Mouse (Mus musculus): ENCODE measurements around the gene Coa4.

Coa4 gene

DNA sequence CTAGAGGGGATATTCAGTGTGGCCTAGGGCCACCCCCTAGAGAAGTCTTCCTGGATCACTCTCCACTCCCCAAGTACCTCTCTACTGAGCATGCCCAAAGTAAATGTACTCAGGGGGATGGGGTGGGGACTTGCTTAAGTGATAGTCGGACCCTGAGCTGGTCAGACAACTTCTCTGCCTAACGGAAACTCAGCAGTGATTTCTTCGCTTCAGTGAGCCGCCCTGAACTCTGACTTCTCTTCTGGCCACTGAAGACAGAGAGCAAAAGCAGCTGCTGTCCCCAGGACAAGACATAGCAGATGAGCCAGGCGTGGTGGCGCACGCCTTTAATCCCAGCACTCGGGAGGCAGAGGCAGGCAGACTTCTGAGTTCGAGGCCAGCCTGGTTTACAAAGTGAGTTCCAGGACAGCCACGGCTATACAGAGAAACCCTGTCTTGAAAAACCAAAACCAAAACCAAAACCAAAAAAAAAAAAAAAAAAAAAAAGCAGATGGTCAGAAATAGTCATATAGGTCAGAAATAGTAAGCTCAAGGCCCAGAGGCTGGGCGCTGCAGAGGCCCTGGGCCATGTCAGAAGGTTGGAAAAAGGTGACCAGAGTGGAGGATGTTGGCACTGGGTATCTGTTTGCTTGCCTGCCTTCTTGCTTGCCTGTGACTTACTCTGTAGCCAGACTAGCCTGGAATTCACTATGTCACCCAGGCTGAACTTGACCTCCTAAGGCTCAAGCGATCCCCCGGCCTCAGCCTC lies 32.0 kb upstream of the Coa4 start:
- no peak for DNase-seq (ENCODE audit: low spot score in 2 of 2)

DNA sequence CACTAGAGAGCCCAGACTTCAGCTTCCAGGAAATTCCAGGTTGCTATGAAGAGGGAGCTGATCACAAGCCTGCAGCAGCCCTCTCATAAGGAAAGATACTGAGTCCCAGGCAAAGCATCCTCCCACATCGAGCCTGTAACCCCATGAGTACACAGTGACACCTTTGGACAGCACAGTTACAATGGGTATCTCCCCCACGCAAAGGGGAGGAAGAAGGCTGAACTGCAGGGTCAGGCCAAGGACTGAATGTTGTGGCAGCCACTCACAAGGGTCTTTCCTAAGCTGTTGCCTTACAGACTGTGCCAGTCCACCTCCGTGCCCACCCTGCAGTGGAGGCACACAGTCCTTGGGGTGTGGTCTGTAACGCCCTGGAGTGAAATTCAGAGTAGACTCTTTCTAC lies 30.4 kb upstream of the Coa4 start:
- DNase-seq (ENCODE audit: low spot score in 2 of 2): no peak

DNA sequence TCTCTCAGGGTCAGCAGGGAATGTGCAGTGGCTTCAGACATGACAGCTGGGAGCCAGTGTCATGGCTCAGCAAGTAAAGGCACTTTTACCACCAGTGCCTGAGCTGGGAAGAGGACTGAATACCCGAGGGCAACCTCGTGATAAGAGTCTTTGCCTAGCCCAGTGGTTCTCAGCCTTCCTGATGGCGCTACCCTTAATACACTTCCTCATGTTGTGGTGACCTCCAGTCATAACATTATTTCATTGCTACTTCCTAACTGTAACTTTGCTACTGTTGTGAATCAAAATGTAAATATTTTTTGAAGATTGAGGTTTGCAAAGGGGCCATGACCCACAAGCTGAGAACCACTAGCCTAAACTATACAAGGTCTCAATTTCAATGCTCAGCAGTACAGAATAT lies 28.2 kb upstream of the Coa4 start:
- DNase-seq (ENCODE audit: low spot score in 2 of 2): no peak

DNA sequence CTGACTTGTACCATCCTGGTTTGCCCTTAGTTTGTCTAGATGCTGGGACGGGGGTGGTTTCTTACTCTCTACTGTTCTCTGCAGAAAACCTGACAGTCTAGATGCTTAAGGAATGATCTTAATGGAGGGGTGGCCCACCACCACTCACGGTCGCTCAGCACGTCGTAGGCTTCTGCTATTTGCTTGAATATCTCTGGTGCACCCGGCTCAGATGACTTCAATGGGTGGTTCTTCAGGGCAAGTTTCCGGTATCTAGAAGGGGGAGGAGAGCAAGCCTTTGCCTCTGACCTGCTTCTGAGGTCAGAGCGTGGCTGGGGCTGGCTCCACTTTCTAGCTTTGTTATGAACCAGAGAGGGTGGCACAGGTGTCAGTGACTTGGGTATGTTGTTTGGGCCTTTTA lies 25.3 kb upstream of the Coa4 start:
- DNase-seq (ENCODE audit: low spot score in 2 of 2): no peak

DNA sequence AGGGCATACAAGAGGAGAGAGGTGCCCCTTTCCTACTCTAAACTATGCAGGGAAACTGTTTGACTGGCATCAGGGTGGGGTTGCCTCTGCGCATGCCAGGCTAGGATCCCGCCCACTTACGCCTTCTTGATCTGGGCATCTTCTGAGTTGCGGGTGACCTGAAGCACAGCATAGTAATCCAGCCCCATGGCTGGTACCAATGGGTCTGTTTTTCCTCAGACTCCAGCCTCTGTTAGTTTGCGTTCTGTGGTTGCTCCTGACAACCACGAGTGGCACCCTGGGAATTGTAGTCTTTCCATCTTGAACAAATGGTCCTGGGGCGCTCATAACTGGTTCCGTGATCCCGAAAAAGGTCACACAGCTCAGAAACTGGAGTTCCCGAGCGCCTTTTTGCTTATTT lies 22.3 kb upstream of the Coa4 start, which contains the start of gene Dnajb13:
Dnajb13 (minus strand) TSS at position 388 of the 400 bp plus-strand sequence.
- no peak for DNase-seq (ENCODE audit: low spot score in 2 of 2)

DNA sequence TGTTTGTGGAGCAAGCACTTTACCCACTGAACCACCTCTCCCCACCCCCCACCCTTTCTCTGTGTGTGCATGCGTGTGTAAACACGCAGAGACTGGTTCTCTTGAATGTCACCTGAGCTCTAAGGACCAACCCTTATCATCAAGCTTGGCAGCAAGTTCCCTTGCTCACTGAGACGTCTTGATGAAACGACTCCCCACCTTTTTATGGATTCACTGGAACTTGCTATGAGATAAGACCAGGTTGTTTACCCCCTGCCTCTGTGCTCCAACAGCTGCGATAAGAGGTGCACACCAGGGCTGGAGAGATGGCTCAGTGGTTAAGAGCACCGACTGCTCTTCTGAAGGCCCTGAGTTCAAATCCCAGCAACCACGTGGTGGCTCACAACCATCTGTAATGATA lies 16.7 kb upstream of the Coa4 start:
- DNase-seq (ENCODE audit: low spot score in 2 of 2): no peak

DNA sequence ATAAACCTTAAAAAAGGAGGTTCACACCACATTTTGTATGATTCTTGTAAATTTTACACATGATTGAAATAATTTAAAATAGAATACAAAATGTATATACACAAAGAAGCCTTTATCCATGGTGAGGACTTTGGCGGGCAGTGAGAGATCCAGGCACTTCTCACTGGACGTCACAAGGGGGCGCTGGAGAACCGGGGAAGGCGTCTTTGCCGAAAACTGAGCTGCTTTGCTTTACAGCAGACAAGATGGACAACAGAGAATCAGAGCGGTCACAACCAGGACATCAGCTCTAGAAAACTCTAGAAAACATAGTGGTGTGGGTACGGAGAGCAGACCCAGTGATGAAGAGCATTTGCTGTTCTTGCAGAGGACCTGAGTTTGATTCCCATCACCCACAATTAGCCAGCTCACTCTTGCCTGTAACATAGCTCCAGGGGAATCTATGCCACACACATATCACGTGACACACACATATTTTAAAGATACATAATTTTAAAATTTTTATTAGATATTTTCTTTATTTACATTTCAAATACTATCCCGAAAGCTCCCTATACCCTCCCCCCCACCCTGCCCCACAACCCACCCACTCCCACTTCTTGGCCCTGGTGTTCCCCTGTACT lies 16.1 kb upstream of the Coa4 start:
- peak; percentile 65 to 71 for DNase-seq (ENCODE audit: low spot score in 2 of 2)

DNA sequence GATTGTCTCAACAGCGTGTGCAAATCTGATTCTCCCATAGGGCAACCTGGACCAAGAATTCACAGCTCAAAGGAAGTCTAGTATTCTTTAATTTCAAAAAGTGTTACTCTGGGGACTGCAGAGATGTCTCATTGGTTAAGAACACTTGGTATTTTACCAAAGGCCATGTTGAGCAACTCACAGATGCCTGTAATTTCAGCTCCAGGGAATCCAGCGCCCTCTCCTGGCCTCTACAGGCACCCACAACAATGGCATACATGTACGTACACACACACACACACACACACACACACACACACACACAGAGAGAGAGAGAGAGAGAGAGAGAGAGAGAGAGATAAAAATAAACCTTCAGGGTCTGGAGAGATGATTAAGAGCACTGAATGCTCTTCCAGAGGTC lies 14.6 kb upstream of the Coa4 start:
- no peak for DNase-seq (ENCODE audit: low spot score in 2 of 2)

DNA sequence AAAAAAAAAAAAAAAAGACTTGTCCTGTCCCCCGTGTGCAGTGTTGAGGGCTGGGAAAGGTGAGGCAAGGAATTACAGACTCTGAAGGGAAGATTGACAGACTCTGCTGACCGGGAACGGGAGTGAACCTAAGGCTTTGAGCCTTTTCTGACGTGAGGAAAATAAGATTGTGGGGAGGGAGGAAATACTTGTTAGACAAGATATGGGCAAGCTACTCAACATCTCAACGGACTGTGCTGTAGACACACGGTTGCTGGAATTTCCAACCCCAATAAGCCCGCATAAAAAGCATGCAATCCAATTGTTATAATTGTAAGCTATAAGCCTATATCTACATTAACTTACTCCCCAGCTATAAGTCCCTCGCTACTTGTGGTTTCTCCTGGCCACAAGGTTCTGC lies 12.2 kb upstream of the Coa4 start:
- no peak for DNase-seq (ENCODE audit: low spot score in 2 of 2)

DNA sequence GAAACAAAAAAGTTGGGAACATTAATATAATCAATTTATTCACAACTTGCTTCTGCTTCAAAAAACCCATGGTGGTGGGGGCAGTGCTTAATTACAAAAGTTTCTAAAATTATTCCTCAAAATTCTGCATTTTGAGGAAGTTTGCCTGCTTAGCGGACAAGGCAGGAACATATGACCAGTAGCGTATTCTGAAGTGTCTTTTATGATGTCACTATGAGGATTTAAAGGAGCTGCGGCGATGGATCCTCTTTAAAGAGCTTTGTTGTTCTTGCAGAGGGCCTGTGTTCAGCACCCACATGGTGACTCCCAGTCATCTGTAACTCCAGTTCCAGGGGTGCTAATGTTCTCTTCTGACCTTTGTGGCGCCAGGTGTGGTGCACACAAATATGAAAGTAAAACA lies 6.1 kb upstream of the Coa4 start:
- DNase-seq (ENCODE audit: low spot score in 2 of 2): no peak

DNA sequence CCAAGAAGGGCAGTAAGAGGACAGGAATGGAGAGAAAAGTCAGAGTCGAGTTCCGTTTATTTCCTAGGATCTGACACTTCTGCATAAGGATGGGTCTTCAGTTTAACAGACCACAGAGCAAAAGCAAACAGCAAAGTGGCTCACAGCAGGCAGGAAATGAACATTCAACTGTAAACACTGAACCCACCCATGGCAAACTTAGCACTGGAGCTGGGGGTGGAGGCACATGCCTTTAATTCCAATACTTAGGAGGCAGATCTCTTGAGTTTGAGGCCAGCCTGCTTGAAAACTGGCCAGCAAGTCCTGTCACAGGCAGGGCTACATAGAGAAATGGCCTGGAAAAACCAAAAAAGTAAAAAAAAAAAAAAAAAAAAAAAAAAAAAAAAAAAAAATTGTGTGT lies 3.4 kb upstream of the Coa4 start:
- no peak for DNase-seq (ENCODE audit: low spot score in 2 of 2)

DNA sequence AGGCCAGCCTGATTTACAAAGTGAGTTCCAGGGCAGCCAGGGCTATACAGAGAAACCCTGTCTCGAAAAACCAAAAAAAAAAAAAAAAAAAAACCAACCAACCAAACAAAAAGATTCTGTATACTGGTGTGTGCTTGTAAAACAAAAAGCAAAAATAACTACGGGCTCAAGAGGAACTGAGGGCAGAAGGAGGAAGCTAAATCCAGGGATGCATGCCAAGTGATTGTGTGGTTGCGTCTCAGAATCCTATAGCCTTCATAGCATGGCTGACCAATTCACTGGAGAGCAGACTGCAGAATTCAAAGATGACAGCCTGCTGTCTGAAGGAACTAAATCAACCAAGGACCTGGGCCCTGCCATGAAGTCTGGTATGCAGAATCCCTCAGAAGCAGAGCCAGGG lies 2.7 kb upstream of the Coa4 start:
- no peak for DNase-seq (ENCODE audit: low spot score in 2 of 2)

DNA sequence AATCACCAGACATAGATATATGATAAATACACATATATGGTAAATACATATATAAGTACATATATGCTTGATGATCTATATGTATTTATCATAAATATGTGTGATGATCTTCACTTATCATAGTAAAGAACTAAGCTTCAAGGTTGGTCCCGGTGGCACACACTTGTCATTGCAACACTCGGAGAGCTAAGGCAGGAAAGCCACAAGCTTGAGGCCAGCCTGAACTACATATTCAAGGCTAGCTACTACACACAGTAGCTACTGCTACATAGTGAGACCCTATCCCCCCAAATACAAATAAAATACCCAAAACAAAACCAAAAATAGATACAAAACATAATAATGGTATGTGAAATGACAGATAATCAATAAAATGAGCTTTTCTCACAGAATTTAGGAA lies 1.0 kb upstream of the Coa4 start:
- DNase-seq (ENCODE audit: low spot score in 2 of 2): no peak

DNA sequence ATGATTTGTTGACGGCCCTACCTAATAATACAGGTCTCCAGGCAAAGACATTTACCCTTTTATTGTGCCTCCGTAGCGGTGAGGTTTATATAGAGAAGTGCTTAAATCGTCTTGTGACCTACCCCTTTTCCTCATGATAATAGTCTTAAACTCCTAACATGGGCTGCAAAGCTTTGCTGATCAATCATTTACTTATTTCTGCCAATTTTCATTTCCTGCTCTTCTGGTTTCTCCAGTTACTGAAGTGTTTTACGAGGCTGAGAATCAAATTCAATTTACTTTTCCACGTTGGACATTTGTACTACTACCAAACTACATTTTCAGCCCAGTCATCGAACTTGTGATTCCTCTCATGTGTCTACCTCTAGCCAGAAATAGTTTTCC lies 640 bp downstream of the Coa4 start:
- DNase-seq (ENCODE audit: low spot score in 2 of 2): no peak

DNA sequence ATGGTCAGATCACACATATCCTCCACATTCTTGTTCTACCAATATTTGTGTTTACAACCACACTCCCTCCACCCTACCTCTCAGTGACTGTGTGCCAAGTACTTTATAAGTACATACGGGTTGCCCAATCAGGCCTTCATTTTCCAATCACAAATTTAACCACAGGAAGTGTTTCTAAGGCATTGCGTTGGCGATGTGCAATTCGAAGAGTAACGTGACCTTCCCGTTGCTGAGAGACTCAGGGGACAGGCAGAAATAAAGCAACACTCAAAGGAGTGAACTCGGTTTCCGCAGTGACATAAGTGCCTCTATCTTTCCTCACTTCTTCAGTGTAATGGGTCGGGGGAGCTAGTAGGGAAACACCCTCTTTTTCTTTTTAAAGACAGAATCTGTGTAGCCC lies 2.6 kb downstream of the Coa4 start:
- DNase-seq (ENCODE audit: low spot score in 2 of 2): no peak

DNA sequence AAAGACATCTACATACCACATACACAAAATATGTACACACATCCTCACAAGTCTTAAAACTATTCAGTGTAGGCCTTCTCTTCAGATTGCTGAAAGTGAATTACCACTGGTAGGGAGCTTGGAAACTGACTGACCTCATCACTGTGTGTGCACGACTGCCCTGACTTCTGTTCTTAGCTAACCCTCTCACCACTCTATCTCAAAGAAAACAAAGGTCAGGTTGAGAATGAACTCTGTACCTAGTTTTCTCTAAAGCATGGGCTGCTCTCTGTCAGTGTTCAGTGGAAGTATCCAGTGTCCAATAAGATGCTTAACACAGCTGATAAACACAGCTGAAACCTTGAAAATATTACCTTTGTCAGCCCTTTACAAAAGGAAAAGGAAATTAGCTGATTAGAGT lies 7.6 kb downstream of the Coa4 start:
- no peak for DNase-seq (ENCODE audit: low spot score in 2 of 2)

DNA sequence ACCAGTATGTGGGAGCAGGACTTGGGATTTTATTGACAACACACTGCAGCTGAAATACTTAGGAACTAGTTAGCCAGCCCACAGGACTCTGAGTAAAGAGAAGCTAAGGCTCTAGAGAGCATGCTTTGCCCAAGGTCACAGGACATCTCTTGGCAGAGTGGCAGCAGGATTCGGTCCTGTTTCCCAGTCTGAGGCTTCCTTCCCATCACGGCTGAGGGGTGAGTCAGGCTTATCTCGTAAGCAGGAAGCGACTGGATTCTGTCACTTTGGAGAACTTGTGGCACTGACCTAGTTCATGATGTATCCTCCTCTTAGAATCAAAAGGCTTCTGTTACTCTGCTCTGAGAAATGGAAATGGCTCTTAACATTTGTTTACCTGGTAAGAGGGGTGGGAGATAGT lies 10.8 kb downstream of the Coa4 start:
- DNase-seq (ENCODE audit: low spot score in 2 of 2): no peak

DNA sequence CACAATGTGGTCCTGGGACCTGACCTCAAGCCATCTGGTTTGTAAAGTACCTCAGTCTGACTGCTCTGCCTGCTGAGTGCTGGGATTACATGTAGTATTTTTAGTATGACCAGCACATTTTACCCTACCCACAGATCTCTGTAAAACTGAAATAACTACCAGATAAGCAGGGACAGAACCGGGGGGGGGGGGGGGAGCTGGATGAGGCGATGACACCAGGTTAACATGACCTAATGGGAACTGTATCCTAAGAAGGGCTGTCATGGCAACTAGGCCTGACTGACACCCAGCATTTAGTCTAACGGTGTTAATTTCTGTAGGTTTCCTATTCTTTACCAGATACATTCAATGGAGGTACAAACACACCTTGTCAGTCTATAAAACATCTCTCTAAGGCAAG lies 12.9 kb downstream of the Coa4 start:
- DNase-seq (ENCODE audit: low spot score in 2 of 2): no peak

DNA sequence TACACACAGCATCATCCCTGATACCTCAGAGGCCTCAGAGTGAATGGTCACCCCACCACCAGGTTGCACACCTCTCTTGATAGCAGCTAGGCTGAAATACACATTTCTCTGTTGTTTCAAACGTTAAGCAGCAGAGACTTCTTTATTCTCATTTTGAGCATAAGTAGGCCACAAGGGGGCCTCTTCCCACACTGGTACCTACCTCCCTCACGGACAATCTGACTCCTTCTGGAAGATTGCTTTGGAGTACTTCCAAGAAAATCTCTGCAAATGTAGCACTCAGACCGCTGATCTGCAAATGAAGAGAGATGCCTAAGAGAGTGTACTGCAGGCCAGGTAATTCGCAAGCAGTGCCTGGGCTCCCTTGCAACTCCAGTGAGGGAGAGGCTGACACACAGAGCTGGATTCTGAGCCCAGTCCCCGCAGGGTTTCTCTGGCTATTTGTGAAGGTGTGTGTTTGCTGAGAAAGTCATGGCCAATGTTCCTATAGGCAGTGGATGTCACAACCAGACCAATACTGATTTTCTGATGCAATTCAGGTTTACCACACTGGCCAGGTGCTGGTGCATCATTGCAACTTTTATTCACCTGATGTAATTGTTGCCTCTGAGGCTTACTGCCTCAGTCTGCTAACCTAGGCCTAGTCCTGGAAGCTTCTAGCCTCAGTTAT lies 13.6 kb downstream of the Coa4 start:
- DNase-seq (ENCODE audit: low spot score in 2 of 2): no peak

DNA sequence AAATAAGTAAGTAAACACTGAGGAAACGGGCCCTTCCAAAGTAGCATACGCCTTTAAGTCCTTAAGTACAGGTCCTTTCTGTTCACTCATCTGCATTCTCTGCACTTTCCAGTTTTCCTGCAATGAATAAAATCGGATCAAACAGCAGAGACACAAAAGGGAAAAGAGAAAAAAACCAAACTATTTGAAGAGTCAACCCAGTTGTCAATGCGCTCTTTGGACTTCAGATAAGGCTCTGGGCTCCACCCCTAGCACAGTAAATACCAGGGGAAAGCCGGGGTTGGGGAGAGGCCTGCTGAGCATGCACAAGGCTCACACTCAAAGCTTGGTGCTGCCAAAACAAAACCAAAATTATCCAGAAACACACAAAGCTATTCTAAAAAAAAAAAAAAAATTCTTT lies 18.1 kb downstream of the Coa4 start:
- DNase-seq (ENCODE audit: low spot score in 2 of 2): no peak

DNA sequence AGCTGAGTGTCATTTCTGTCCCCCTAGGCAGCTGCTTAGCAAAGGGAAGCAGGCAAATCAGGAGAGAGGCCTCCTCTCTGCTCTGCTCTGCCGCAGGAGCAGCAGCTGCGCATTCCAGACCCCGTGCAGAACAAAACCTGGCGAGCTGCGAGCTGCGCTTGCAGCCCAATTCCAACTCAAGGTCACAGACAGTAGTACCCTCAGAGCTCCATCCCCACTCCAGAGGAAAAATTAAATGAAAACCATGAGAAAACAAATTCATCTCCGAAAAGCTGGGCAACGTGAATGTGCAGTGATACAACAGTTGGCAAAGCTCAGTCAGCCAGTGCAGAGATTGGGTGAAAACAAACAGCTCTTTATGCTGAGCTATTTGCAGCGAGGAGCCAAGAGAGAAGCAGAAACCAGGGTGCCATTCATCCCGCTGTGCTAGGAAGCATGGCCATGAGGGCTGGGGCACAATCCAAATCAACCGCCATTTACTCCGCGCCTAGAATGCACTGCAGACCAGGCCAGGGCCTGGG lies 18.6 kb downstream of the Coa4 start:
- DNase-seq (ENCODE audit: low spot score in 2 of 2): no peak

DNA sequence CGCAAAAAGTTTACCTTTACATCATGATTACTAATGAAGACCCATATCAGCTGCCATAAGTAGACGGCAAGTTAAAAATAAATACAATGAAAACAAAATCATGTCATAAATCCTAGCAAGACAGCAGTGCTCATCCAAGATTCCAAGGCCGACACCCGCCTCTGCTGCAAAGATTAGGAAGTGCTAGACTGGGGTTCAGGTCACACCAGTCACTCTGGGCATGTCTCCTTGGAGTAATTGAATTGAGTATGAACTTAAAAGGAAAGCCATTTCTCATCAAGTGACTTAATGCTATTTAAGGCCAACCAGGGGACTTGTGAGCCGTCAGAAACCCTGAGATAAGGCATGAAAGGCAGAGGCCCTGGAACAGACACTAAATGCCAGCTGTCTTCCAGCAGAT lies 20.4 kb downstream of the Coa4 start:
- no peak for DNase-seq (ENCODE audit: low spot score in 2 of 2)

DNA sequence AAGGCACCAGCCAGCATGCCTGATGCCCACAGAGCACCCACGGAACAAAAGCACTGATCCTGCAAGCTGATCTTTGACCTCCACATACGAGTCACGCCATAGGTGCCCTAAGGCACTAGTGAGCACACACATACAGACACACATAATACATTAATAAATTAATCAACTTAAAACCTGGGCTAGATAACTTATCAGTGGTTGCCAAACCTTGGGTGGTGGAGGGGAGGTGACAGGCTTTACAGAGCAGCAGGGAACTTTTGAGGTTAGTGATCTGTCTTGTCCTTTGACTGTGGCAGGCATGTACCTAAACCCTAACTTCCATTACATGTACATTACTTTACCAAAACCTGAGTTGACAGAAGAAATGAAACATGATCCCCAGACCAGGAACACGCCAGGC lies 22.5 kb downstream of the Coa4 start:
- no peak for DNase-seq (ENCODE audit: low spot score in 2 of 2)
